Mouse (Mus musculus): ENCODE results near the gene Gdpd4. TPM values are rescaled to one million over a fixed set of nuclear protein-coding genes. Genes with fewer than 3 reads are reported as not detected.

Gdpd4 gene
- polyA plus RNA-seq, 1 experiment from 2014 or later: not detected

- Histone ChIP-seq H3K4me3 (replicated peaks; ENCODE audit: low read depth, low read length) (no peak overlapping the region), H3K27ac (replicated peaks; ENCODE audit: low read depth, low read length) (no peak overlapping the region), H3K4me1 (ENCODE audit: control insufficient read depth, insufficient read depth, low read length) (no peaks in the 10 kb centered on the region), H3K27me3 (ENCODE audit: control insufficient read depth, insufficient read depth, low read length) (no peaks in the 10 kb centered on the region), H3K9me3 (ENCODE audit: control insufficient read depth, low read length) (no peaks in the 10 kb centered on the region), H3K4me2 (ENCODE audit: low read length) (no peak overlapping the region), H3K36me3 (ENCODE audit: control insufficient read depth, insufficient read depth, low read length) (0 out of 2 replicates have a peak, but pooled peaks cover 9% of the 10 kb centered on the region), H3K9ac (replicated peaks; ENCODE audit: low read length) (no peak overlapping the region)
- WGBS: 91% methylated on average over 11 of the region's 11 CpGs
- no peak for ATAC-seq (ENCODE audit: low FRiP score, low TSS enrichment)
- no peak for DNase-seq
Measured at GRCm38 (mm10) chr7:98066229-98066628, 146.5 kb downstream of the Gdpd4 start.

DNA sequence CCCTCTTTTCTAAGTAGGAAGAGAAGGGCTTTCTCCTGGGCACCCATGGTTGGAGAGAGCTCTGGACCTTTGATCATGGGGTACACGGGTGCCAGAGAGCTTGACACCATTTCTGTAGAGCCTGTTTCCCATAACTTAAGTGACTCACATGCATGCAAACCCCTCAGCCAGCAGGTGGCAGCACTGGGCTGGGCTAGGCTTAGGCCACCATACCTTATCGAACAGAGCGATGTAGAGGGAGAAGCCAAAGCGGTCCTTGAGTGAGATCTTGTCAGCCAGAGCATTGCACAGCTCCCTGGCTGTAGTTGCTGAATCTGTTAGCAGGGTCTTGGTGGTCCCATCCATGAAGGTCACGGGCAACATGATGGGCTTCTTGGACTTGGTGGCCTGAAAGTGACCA lies 151.9 kb downstream of the Gdpd4 start:
- Histone ChIP-seq H3K4me2 (ENCODE audit: low read length) (no peak overlapping the region), H3K27me3 (ENCODE audit: control insufficient read depth, insufficient read depth, low read length) (no peaks in the 10 kb centered on the region), H3K9ac (replicated peaks; ENCODE audit: low read length) (no peak overlapping the region), H3K36me3 (ENCODE audit: control insufficient read depth, insufficient read depth, low read length) (peaks cover 13% of the 10 kb centered on the region; the same call in 1 of the 2 replicates), H3K4me1 (ENCODE audit: control insufficient read depth, insufficient read depth, low read length) (no peaks in the 10 kb centered on the region), H3K4me3 (replicated peaks; ENCODE audit: low read depth, low read length) (no peak overlapping the region), H3K9me3 (ENCODE audit: control insufficient read depth, low read length) (no peaks in the 10 kb centered on the region), H3K27ac (replicated peaks; ENCODE audit: low read depth, low read length) (no peak overlapping the region)
- 31% methylated on average over 5 of the region's 5 CpGs for WGBS
- ATAC-seq (ENCODE audit: low FRiP score, low TSS enrichment) (peak; percentile 35; the same call in 1 of the 2 replicates), DNase-seq (peak; percentile 94)

DNA sequence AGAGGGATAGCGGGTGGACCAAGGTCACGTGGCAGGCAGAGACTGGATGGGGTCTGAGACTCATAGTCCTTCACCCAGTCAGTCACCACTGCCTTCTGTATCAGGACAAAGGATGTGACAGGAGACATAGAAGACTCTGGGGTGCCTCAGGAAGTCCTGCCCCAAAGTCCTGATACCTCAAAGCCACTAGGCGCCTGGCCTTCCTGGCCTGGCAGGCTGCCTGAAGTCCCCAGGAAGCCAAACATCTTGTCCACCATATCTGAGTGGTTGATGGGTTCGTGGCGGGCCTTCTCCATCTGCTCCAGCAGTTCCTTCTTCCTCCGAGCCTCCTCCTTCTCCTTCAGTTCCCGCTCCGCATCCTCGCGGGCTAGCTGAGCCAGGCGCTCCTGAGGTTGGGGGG lies 157.7 kb downstream of the Gdpd4 start:
- no peaks in the 10 kb centered on the region for H3K27me3 ChIP-seq (ENCODE audit: control insufficient read depth, insufficient read depth, low read length)
- peaks cover 5% of the 10 kb centered on the region for H3K4me1 ChIP-seq (ENCODE audit: control insufficient read depth, insufficient read depth, low read length)
- ATAC-seq (ENCODE audit: low FRiP score, low TSS enrichment) (no peak), DNase-seq (no peak)
- H3K9me3 ChIP-seq (ENCODE audit: control insufficient read depth, low read length): no peaks in the 10 kb centered on the region
- H3K36me3 ChIP-seq (ENCODE audit: control insufficient read depth, insufficient read depth, low read length): peaks cover 27% of the 10 kb centered on the region
- H3K9ac ChIP-seq (replicated peaks; ENCODE audit: low read length): no peak overlapping the region
- WGBS: 88% methylated on average over 11 of the region's 11 CpGs
- H3K4me2 ChIP-seq (ENCODE audit: low read length): no peak overlapping the region
- H3K4me3 ChIP-seq (replicated peaks; ENCODE audit: low read depth, low read length): no peak overlapping the region
- H3K27ac ChIP-seq (replicated peaks; ENCODE audit: low read depth, low read length): no peak overlapping the region

- Histone ChIP-seq H3K36me3 (ENCODE audit: control insufficient read depth, insufficient read depth, low read length) (peaks cover 17% of the 10 kb centered on the region; the same call in 1 of the 2 replicates), H3K4me1 (ENCODE audit: control insufficient read depth, insufficient read depth, low read length) (peaks cover 5% of the 10 kb centered on the region), H3K9ac (replicated peaks; ENCODE audit: low read length) (no peak overlapping the region), H3K4me3 (replicated peaks; ENCODE audit: low read depth, low read length) (no peak overlapping the region), H3K4me2 (ENCODE audit: low read length) (no peak overlapping the region), H3K27me3 (ENCODE audit: control insufficient read depth, insufficient read depth, low read length) (no peaks in the 10 kb centered on the region), H3K27ac (replicated peaks; ENCODE audit: low read depth, low read length) (no peak overlapping the region; the same call in 1 of the 2 replicates), H3K9me3 (ENCODE audit: control insufficient read depth, low read length) (no peaks in the 10 kb centered on the region)
- ATAC-seq (ENCODE audit: low FRiP score, low TSS enrichment) (peak; percentile 51; the same call in 1 of the 2 replicates), DNase-seq (peak; percentile 54)
- 4% methylated on average over 5 of the region's 5 CpGs for WGBS
Measured at GRCm38 (mm10) chr7:98082376-98082775, 162.6 kb downstream of the Gdpd4 start.

DNA sequence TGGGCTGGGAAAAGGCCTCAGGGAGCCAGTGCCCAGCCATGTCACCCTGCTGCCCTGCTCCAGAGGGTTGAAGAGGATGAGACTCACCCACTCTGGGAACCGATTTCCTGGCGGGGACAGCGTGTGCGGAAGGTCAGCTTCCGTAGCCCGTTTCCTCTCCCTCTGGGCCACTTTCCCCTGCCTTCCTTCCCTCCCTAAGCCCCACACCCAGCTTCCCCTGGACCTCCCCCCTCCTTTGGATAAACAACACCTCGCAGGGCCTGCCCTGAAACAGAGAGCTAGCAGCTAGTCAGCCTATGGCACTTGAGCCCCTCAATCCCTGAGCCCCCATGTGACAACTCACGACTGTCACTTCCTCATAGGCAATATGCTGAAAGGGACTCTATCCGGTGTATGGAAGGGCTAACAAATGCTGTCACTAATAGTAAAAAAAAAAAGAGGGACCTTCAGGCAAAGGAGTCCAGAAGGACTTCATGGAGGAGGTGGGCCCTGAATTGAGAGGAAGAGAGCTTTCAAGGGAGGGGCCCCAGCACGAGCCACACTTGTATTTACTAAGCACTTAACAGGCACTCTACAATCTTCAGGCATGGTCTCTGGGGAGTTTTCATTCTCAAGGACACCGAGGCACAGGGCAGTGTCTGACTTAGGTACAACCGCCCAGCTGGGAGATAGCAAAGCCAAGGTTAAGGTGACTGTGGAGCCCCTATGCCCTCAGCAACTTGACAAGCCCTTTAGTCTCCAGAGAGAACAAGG lies 165.0 kb downstream of the Gdpd4 start:
- H3K4me2 ChIP-seq (ENCODE audit: low read length): no peak overlapping the region
- no peak overlapping the region for H3K9ac ChIP-seq (replicated peaks; ENCODE audit: low read length)
- WGBS: 69% methylated on average over 12 of the region's 12 CpGs
- H3K9me3 ChIP-seq (ENCODE audit: control insufficient read depth, low read length): no peaks in the 10 kb centered on the region
- no peaks in the 10 kb centered on the region for H3K27me3 ChIP-seq (ENCODE audit: control insufficient read depth, insufficient read depth, low read length)
- peaks cover 5% of the 10 kb centered on the region for H3K4me1 ChIP-seq (ENCODE audit: control insufficient read depth, insufficient read depth, low read length)
- DNase-seq (no peak), ATAC-seq (ENCODE audit: low FRiP score, low TSS enrichment) (no peak)
- peaks cover 7% of the 10 kb centered on the region; the same call in 1 of the 2 replicates for H3K36me3 ChIP-seq (ENCODE audit: control insufficient read depth, insufficient read depth, low read length)
- no peak overlapping the region for H3K27ac ChIP-seq (replicated peaks; ENCODE audit: low read depth, low read length)
- no peak overlapping the region for H3K4me3 ChIP-seq (replicated peaks; ENCODE audit: low read depth, low read length)

DNA sequence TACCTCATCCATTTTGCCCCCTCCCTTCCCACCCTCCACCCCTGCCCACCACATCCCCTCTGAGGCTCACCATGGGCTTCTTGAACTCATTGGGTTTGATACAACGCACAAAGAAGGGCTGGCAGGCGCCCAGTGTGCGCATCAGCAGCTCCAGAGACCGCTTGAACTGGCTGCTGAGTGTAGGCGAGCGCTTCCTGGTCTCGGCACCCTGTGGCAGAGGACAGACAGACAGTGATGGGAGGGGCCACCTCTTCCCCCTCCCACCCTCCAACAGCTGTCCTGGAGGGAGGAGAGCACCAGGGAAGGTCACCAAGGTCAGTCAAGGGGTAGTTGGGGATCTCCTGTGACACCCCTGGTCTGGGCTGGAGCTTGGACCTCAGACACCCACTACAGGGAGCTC lies 165.6 kb downstream of the Gdpd4 start:
- DNase-seq (no peak), ATAC-seq (ENCODE audit: low FRiP score, low TSS enrichment) (no peak)
- no peaks in the 10 kb centered on the region for H3K9me3 ChIP-seq (ENCODE audit: control insufficient read depth, low read length)
- H3K27me3 ChIP-seq (ENCODE audit: control insufficient read depth, insufficient read depth, low read length): no peaks in the 10 kb centered on the region
- peaks cover 5% of the 10 kb centered on the region for H3K4me1 ChIP-seq (ENCODE audit: control insufficient read depth, insufficient read depth, low read length)
- 80% methylated on average over 7 of the region's 7 CpGs for WGBS
- H3K9ac ChIP-seq (replicated peaks; ENCODE audit: low read length): no peak overlapping the region
- H3K4me3 ChIP-seq (replicated peaks; ENCODE audit: low read depth, low read length): no peak overlapping the region
- H3K27ac ChIP-seq (replicated peaks; ENCODE audit: low read depth, low read length): no peak overlapping the region
- H3K36me3 ChIP-seq (ENCODE audit: control insufficient read depth, insufficient read depth, low read length): peaks cover 5% of the 10 kb centered on the region; the same call in 1 of the 2 replicates
- H3K4me2 ChIP-seq (ENCODE audit: low read length): no peak overlapping the region

- no peak overlapping the region for H3K9ac ChIP-seq (replicated peaks; ENCODE audit: low read length)
- no peaks in the 10 kb centered on the region for H3K9me3 ChIP-seq (ENCODE audit: control insufficient read depth, low read length)
- H3K36me3 ChIP-seq (ENCODE audit: control insufficient read depth, insufficient read depth, low read length): no peaks in the 10 kb centered on the region
- H3K4me1 ChIP-seq (ENCODE audit: control insufficient read depth, insufficient read depth, low read length): peaks cover 5% of the 10 kb centered on the region
- WGBS: 58% methylated on average over 2 of the region's 2 CpGs
- peak; percentile 58 for DNase-seq
- no peak overlapping the region for H3K4me3 ChIP-seq (replicated peaks; ENCODE audit: low read depth, low read length)
- no peak for ATAC-seq (ENCODE audit: low FRiP score, low TSS enrichment)
- H3K27ac ChIP-seq (replicated peaks; ENCODE audit: low read depth, low read length): no peak overlapping the region
- no peaks in the 10 kb centered on the region for H3K27me3 ChIP-seq (ENCODE audit: control insufficient read depth, insufficient read depth, low read length)
- no peak overlapping the region for H3K4me2 ChIP-seq (ENCODE audit: low read length)
Measured at GRCm38 (mm10) chr7:98086346-98086745, 166.6 kb downstream of the Gdpd4 start.

DNA sequence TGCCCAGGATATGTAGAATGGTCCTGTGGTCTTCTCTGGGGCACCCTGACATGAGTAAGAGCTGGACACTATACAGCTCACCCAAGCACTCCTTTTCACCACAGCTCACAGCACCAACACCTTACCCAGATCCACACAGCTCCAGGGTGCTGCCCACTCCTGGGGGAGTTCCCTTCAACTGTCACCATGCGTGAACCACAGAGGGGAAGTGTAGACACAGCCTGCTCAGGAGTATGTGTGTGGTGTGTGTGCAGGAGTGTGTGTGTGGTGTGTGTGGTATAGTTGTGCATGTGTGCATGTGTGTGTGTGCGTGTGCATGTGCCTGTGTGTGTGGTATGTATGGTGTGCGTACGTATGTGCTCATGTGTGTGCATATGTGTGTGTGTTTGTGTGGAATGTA lies 176.1 kb downstream of the Gdpd4 start:
- H3K9ac ChIP-seq (replicated peaks; ENCODE audit: low read length): no peak overlapping the region
- H3K27me3 ChIP-seq (ENCODE audit: control insufficient read depth, insufficient read depth, low read length): no peaks in the 10 kb centered on the region
- H3K27ac ChIP-seq (replicated peaks; ENCODE audit: low read depth, low read length): no peak overlapping the region
- no peaks in the 10 kb centered on the region for H3K9me3 ChIP-seq (ENCODE audit: control insufficient read depth, low read length)
- no peaks in the 10 kb centered on the region for H3K4me1 ChIP-seq (ENCODE audit: control insufficient read depth, insufficient read depth, low read length)
- no peak overlapping the region for H3K4me2 ChIP-seq (ENCODE audit: low read length)
- peaks cover 29% of the 10 kb centered on the region for H3K36me3 ChIP-seq (ENCODE audit: control insufficient read depth, insufficient read depth, low read length)
- 94% methylated on average over 4 of the region's 4 CpGs for WGBS
- no peak for ATAC-seq (ENCODE audit: low FRiP score, low TSS enrichment)
- DNase-seq: no peak
- no peak overlapping the region for H3K4me3 ChIP-seq (replicated peaks; ENCODE audit: low read depth, low read length)

GRCm38 (mm10) chr7:98097557-98097956 lies 177.8 kb downstream of the Gdpd4 start:
- H3K4me3 ChIP-seq (replicated peaks; ENCODE audit: low read depth, low read length): no peak overlapping the region
- WGBS: 91% methylated on average over 8 of the region's 8 CpGs
- H3K9ac ChIP-seq (replicated peaks; ENCODE audit: low read length): no peak overlapping the region
- H3K36me3 ChIP-seq (ENCODE audit: control insufficient read depth, insufficient read depth, low read length): peaks cover 22% of the 10 kb centered on the region
- DNase-seq (no peak), ATAC-seq (ENCODE audit: low FRiP score, low TSS enrichment) (no peak)
- H3K9me3 ChIP-seq (ENCODE audit: control insufficient read depth, low read length): no peaks in the 10 kb centered on the region
- H3K4me1 ChIP-seq (ENCODE audit: control insufficient read depth, insufficient read depth, low read length): 0 out of 2 replicates have a peak, but pooled peaks cover 4% of the 10 kb centered on the region
- no peak overlapping the region for H3K27ac ChIP-seq (replicated peaks; ENCODE audit: low read depth, low read length)
- no peaks in the 10 kb centered on the region for H3K27me3 ChIP-seq (ENCODE audit: control insufficient read depth, insufficient read depth, low read length)
- H3K4me2 ChIP-seq (ENCODE audit: low read length): no peak overlapping the region

Data from midbrain, embryonic 14.5 days (tissue).